Mouse (Mus musculus) testis, adult 2 months (tissue): ENCODE results near the gene Hmgb3. TPM values are rescaled to one million over a fixed set of nuclear protein-coding genes. Genes with fewer than 3 reads are reported as not detected.
"Not testable (repeated sequence)": the region's sequence is repeated elsewhere in the genome, so short reads cannot be mapped to it uniquely, and the experiment has no call there.

Experiments
- H3K27ac ChIP-seq: fragments of 200-500 bp; 2 replicates; pipeline ENCODE4 v1.5.1; 2012; ENCODE audit warnings: low read depth, low read length; ENCODE audit not compliant: control insufficient read depth, insufficient read depth
- H3K27me3 ChIP-seq: fragments of 200-500 bp; 2 replicates; pipeline ENCODE4 v1.6.1; 2012; ENCODE audit warnings: mild to moderate bottlenecking, low read length, moderate library complexity; ENCODE audit not compliant: control insufficient read depth, insufficient read depth
- H3K36me3 ChIP-seq: fragments of 200-500 bp; 2 replicates; pipeline ENCODE4 v1.6.1; 2012; ENCODE audit warnings: mild to moderate bottlenecking, low read length; ENCODE audit not compliant: control insufficient read depth, insufficient read depth
- H3K4me1 ChIP-seq: fragments of 200-500 bp; 2 replicates; pipeline ENCODE4 v1.6.1; 2012; ENCODE audit warnings: low read length; ENCODE audit not compliant: control insufficient read depth, insufficient read depth
- H3K4me3 ChIP-seq: fragments of 200-500 bp; 2 replicates; pipeline ENCODE4 v1.5.1; 2012; ENCODE audit warnings: low read depth, mild to moderate bottlenecking, low read length, moderate library complexity, mixed read lengths; ENCODE audit not compliant: control insufficient read depth
- CTCF ChIP-seq: fragments of 200-500 bp; IDR thresholded peaks from 2 replicates; pipeline ENCODE4 v1.5.1; 2012; ENCODE audit warnings: low read depth, mild to moderate bottlenecking, inconsistent platforms, low read length, moderate library complexity; ENCODE audit not compliant: control insufficient read depth, insufficient read depth, insufficient replicate concordance
- POLR2A ChIP-seq: fragments of 200-500 bp; IDR thresholded peaks from 2 replicates; pipeline ENCODE4 v1.6.1; 2012; ENCODE audit warnings: low read depth, mild to moderate bottlenecking, inconsistent platforms, low read length, moderate library complexity; ENCODE audit not compliant: control insufficient read depth
- polyA plus RNA-seq: library from polyadenylated mRNA; depleted of rRNA; stranded (reverse); fragments of >200 nt; gene quantifications from 2 replicates; pipeline ENCODE4 v1.2.3, GENCODE M21; 2012; rRNA removed

Hmgb3 gene
- polyA plus RNA-seq, result 13.9 and 19.8 TPM in 2 replicates

DNA sequence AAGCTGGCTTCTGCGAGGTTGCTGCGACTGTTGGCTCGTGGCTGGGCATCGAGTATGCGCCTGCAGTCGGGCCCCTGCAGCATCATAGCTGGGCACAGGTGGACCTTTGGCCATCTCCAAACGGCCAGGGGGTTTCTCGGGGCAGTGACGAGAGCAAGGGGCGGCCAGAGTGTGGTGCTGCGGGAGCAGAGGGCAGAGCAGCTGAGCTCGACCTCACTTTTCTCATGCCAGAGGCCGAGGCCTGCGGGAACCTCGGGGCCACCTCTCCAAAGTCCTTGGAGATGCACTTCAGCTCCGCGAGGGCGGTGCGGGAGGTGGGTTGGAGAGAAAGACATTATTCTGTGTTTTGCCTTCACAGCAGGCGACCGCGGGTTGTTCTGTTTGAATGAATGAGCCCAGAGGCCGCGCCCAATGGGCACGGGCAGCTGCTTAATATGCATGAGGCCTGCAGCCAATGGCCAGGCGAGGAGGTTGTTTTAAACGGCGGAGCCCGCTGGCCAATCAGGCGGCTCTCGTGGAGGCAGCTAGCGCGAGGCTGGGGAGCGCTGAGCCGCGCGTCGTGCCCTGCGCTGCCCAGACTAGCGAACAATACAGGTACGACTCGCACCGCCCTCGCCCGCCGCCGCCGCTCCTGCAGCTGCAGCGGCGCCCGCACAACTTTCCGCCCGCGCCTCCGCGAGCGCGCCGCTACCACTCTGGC is at the start of gene Hmgb3:
Gene Hmgb3, plus strand, starts transcription at position 504 of the 700 bp plus-strand sequence.
- Histone ChIP-seq H3K27ac (peak within 1 kb of the TSS; percentile 88), H3K27me3 (no peaks in the 10 kb centered on the region), H3K4me1 (peaks cover 3% of the 10 kb centered on the region), H3K36me3 (no peaks in the 10 kb centered on the region), H3K4me3 (peak within 1 kb of the TSS; percentile 84)
- peak; percentile 32 for TF ChIP-seq POLR2A
- no peak for TF ChIP-seq CTCF

DNA sequence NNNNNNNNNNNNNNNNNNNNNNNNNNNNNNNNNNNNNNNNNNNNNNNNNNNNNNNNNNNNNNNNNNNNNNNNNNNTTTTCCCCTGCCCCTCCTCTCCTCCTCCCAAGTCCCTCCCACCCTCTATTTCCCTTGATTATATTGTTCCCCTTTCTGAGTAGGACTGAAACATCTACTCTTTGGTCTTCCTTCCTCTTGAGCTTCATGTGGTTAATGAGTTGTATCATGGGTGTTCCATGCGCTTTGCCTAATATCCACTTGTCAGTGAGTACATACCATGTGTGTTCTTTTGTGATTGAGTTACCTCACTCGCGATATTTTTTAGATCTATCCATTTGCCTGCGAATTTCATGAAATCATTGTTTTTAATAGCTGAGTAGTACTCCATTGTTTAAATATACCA is 49.1 kb upstream of the Hmgb3 start:
- H3K36me3 ChIP-seq, H3K4me1 ChIP-seq, H3K4me3 ChIP-seq, H3K27me3 ChIP-seq, H3K27ac ChIP-seq: not testable (repeated sequence)

DNA sequence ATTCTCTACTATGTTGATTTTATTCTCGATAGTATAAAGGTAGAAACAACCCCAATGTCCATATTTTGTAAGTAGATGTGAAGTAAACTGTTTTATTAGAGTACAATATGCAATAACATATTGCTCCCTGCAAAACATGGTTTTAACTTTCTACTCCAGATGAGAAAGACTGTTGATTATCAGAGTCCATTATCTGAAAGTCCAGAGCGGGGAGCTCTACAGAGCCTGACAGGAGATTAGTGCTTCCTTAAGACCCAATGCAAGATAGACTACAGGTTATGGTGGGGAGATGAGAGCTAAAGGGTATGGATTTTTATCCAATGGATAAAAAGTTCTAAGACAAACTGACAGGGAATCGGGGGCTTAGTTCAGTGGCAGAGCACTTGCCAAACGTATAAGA is 36.5 kb upstream of the Hmgb3 start:
- no peaks in the 10 kb centered on the region for H3K4me1 ChIP-seq
- TF ChIP-seq POLR2A, result no peak
- TF ChIP-seq CTCF, result no peak
- H3K36me3 ChIP-seq, result no peaks in the 10 kb centered on the region
- no peak overlapping the region for H3K4me3 ChIP-seq
- H3K27ac ChIP-seq, result no peak overlapping the region
- no peaks in the 10 kb centered on the region for H3K27me3 ChIP-seq

DNA sequence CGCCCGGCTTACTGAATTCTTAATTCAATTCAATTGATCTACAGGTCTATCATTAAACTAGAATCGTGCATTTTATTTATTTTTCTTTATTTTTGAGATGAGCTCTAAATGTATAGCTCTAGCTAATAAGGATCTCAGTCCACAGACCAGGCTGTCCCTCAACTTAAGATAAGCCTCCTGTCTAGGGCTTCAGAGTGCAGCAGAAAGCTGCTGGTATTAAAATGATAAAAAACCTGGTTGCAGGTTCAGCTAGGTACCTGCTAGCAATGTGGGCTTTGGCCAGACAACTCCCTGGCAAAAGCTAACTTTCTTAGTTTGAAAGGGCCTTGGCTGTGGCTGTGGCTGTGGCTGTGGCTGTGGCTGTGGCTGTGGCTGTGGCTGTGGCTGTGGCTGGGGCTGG is 32.8 kb upstream of the Hmgb3 start:
- Histone ChIP-seq H3K4me1 (no peaks in the 10 kb centered on the region), H3K4me3 (no peak overlapping the region), H3K36me3 (no peaks in the 10 kb centered on the region), H3K27ac (no peak overlapping the region), H3K27me3 (no peaks in the 10 kb centered on the region)
- no peak for TF ChIP-seq POLR2A
- TF ChIP-seq CTCF, result no peak

DNA sequence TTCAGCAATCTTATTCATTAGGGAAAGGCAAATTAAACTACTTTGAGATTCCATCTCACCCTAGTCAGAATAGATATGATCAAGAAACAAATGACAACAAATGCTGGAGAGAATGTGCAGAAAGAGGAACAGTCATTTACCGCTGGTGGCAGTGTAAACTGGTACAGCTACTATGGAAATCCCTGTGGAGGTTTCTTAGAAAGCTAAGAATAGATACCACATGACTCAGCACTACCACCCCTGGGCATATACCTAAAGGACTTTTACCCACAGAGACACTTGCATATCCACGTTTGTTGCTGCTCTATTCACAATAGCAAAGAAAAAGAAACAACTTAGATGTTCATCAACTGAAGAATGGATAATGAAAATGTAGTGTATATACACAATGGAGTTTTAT is 31.4 kb upstream of the Hmgb3 start:
- H3K4me3 ChIP-seq, result no peak overlapping the region
- no peak for TF ChIP-seq POLR2A
- TF ChIP-seq CTCF, result no peak
- no peaks in the 10 kb centered on the region for H3K4me1 ChIP-seq
- no peaks in the 10 kb centered on the region for H3K27me3 ChIP-seq
- H3K36me3 ChIP-seq, result no peaks in the 10 kb centered on the region
- no peak overlapping the region for H3K27ac ChIP-seq

DNA sequence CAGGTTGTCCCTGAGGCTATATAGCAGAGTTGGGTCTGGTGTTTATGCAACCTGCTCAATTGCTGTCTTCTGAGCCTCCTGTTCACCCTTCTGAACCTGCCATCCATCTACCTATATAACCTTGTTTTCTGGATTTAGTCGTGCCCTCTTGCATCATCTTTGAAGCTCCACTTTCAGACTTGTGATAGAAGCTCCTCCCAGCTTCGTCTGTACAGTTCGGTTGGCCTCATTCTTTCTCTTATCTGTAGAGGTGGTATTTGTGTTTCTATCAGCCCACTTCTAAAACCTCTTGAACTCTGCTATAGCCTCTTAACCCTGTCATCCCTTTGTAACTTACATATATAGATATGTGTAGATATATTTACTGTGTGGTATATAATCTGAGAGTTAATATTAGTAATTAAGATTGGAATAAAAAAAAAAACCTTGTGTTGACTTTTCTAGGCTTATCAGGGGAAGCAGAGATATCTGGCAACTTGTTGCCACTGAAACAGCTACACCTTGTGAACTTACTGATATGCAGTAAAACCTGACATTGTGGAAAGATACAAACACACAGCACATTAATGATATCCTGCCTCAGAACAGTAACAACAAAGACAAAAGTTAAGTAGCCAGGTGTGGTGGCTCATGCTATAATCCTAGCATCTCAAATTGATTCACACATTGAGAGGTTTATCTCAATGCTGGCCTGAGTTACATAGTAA is 30.0 kb upstream of the Hmgb3 start:
- no peaks in the 10 kb centered on the region for H3K27me3 ChIP-seq
- H3K4me3 ChIP-seq, result no peak overlapping the region
- H3K27ac ChIP-seq, result no peak overlapping the region
- H3K36me3 ChIP-seq, result no peaks in the 10 kb centered on the region
- TF ChIP-seq CTCF (no peak), POLR2A (no peak)
- no peaks in the 10 kb centered on the region for H3K4me1 ChIP-seq

DNA sequence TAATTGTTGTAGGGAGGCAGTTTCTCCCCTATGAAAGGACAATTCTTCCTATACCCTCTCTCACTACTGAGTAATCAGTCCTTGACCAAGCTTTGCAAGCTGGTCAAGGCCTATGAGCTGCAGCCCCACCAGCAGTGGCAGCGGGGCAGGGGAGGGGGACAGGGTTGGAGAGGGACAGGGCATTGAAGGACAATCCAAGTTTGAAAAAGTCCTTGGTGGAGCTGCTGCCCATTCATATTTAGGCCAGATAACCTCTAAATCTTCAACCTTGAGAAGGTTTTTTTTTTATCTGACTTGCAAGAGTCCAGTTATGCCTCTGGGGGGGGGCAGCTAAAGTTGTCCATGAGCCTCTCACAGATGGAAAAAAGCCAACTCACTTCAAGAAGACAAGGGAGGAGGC is 28.3 kb upstream of the Hmgb3 start:
- TF ChIP-seq POLR2A (no peak), CTCF (no peak)
- no peak overlapping the region for H3K4me3 ChIP-seq
- no peaks in the 10 kb centered on the region for H3K36me3 ChIP-seq
- no peak overlapping the region for H3K27ac ChIP-seq
- H3K4me1 ChIP-seq, result no peaks in the 10 kb centered on the region
- no peaks in the 10 kb centered on the region for H3K27me3 ChIP-seq
